Mouse (Mus musculus) brain, embryonic 14.5 days (tissue): ENCODE results near the gene Pitpnm1.

Source experiments
- CTCF ChIP-seq: fragments of 200-500 bp; IDR thresholded peaks from 2 replicates; pipeline ENCODE4 v1.5.1; 2012; ENCODE audit warnings: inconsistent platforms, mild to moderate bottlenecking, moderate library complexity, borderline replicate concordance; ENCODE audit not compliant: insufficient read depth, insufficient read length; ENCODE audit errors: extremely low read depth
- POLR2A ChIP-seq: fragments of 200-500 bp; IDR thresholded peaks from 2 replicates; pipeline ENCODE4 v1.6.1; 2012; ENCODE audit warnings: mild to moderate bottlenecking, inconsistent platforms, borderline replicate concordance; ENCODE audit not compliant: poor library complexity, insufficient read depth, insufficient read length, severe bottlenecking; ENCODE audit errors: extremely low read depth

DNA sequence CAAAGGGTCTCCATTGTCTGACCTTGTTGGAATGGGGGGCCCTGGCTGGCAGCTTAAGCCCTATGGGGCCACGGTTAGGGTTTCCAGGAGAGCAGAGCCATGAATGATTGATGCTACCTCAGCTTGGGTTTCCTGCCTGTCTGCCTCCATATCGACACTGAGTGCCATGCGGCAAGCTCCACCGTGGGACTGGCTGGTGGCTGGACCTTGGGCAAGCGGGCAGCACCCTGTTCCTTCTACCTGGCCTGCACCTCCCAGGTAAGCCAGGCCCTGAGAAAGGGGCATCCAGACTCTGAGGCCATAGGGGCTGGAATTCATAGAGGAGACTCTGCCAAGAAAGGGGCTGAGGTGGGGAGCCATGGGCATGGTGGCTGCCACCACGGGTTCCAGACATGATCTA, 40.3 kb downstream of the Pitpnm1 start:
- no peak for TF ChIP-seq CTCF
- no peak for TF ChIP-seq POLR2A
